Mouse (Mus musculus): ENCODE results near the gene Rasal2.
A peak's percentile ranks its signal among the peaks of the same experiment; 100 is the strongest.

The Rasal2 gene

GRCm38 (mm10) chr1:157128219-157128618, 284.2 kb downstream of the Rasal2 start:
- DNase-seq, result no peak

- no peak for DNase-seq
Measured at GRCm38 (mm10) chr1:157123836-157124235, 288.6 kb downstream of the Rasal2 start.

- DNase-seq, result no peak
Measured at GRCm38 (mm10) chr1:157119168-157119567, 293.2 kb downstream of the Rasal2 start.

GRCm38 (mm10) chr1:157117440-157117839, 295.0 kb downstream of the Rasal2 start:
- no peak for DNase-seq

- DNase-seq, result no peak
Measured at GRCm38 (mm10) chr1:157114492-157114891, 297.9 kb downstream of the Rasal2 start.

- DNase-seq, result no peak
Measured at GRCm38 (mm10) chr1:157110287-157110835, 302.0 kb downstream of the Rasal2 start.

- DNase-seq, result no peak
Measured at GRCm38 (mm10) chr1:157108580-157108979, 303.8 kb downstream of the Rasal2 start, which contains the start of gene Tex35. Gene Tex35 (minus strand): TSS chr1:157108680.

- no peak for DNase-seq
Measured at GRCm38 (mm10) chr1:157101122-157101865, 311.1 kb downstream of the Rasal2 start.

GRCm38 (mm10) chr1:157095534-157095933, 316.9 kb downstream of the Rasal2 start:
- no peak for DNase-seq

GRCm38 (mm10) chr1:157092622-157093021, 319.8 kb downstream of the Rasal2 start:
- no peak for DNase-seq

GRCm38 (mm10) chr1:157092140-157092539, 320.3 kb downstream of the Rasal2 start:
- DNase-seq, result no peak

GRCm38 (mm10) chr1:157090835-157091234, 321.6 kb downstream of the Rasal2 start:
- no peak for DNase-seq

GRCm38 (mm10) chr1:157086097-157086994, 326.0 kb downstream of the Rasal2 start:
- DNase-seq, result peak; percentile 33
